Mouse (Mus musculus) small intestine, adult 2 months (tissue): Measurements from ENCODE around the gene Sema6b.

Source experiments
- CTCF ChIP-seq: fragments of 200-500 bp; IDR thresholded peaks from 2 replicates; pipeline ENCODE4 v1.5.1; 2012; ENCODE audit warnings: low read depth, mild to moderate bottlenecking, control low read depth, inconsistent platforms, low read length, moderate library complexity, mixed read lengths; ENCODE audit not compliant: insufficient replicate concordance, insufficient read length; ENCODE audit errors: extremely low read depth
- POLR2A ChIP-seq: fragments of 200-500 bp; IDR thresholded peaks from 2 replicates; pipeline ENCODE4 v1.6.1; 2012; ENCODE audit warnings: low read depth, mild to moderate bottlenecking, control low read depth, inconsistent platforms, low read length, moderate library complexity

- TF ChIP-seq POLR2A (no peak), CTCF (no peak)
These were observed 22.9 kb downstream of the Sema6b start, which contains the start of gene Plin5 for GRCm38 (mm10) chr17:56117251-56117710.
